Mouse (Mus musculus) urinary bladder, postnatal 0 days (tissue): ENCODE measurements around the gene Tysnd1. TPM values are rescaled to one million over a fixed set of nuclear protein-coding genes. Genes with fewer than 3 reads are reported as not detected.

Experiments
- polyA plus RNA-seq: library from polyadenylated mRNA; unstranded; fragments of >200 nt; fragmentation: Nextera tagmentation; extraction: Ambion mirVana; gene quantifications from 2 replicates; pipeline ENCODE4 v1.2.1, GENCODE M21; 2015

The Tysnd1 gene
- 17.5 and 18.6 TPM in 2 replicates for polyA plus RNA-seq

GRCm38 (mm10) chr10:61694870-61695670, at the start of gene Tysnd1:
Gene Tysnd1, plus strand, starts transcription at chr10:61695514.

DNA sequence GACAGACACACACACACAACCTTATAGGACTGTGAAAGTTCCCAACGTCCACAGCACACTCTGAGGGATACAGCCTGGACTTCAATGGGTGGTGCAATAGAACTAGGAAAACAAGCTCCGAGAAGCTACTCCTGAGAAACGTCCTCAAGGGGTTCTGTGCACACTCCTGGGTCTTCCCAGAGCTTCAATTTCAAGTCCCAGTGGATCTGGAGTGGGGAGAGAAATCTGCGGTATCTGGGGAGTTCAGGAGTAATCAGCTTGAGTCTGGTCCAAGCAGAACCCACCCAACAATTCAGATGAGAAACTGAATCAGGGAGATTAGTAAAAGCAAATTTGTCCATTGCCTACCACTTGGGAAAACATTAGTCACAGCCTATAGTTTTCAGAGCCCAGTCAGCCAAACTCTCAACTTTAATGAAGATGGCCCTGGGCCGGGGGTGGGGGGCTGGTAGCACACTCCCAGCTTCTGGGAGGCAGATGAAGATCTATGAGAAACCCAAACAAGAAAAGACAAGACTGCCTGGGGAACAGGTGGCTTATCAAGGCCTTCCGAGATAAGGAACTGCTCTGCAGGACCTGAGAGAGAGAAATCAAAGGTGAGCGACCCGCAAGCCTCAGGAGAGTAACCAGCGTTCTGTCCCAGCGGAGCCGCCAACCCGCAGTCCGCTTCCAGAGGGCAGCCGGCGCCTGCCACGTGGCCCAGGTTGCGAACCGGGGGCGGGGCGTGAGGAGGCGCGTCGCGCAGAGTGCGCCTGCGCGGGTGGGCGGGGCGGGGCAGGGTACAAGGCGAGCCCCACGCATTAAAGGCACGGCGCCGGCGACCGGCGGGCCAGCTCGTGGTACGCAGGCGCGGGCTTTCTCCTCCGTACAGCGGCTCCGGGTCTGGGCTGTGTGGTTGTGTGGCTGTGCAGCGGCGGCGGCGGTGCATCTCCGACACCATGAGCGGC, 47.3 kb upstream of the Tysnd1 start, which contains the start of gene Ppa1:
Gene Ppa1 (plus strand): TSS at position 763 of the 947 bp plus-strand sequence.

GRCm38 (mm10) chr10:61680015-61680913, 15.1 kb upstream of the Tysnd1 start, which contains the start of gene Sar1a:
Gene Sar1a, plus strand, starts transcription at chr10:61680299.

GRCm38 (mm10) chr10:61714771-61715461, 19.6 kb downstream of the Tysnd1 start, which contains the start of gene Aifm2:
Gene Aifm2, plus strand, starts transcription at chr10:61715263.

Other genes with a start within 250 kb of the Tysnd1 start
- 74.5 and 79.2 TPM in 2 replicates for gene Eif4ebp2, start 242.9 kb upstream of the Tysnd1 start, polyA plus RNA-seq
- 4.9 and 5.5 TPM in 2 replicates for gene Lrrc20, start 219.7 kb upstream of the Tysnd1 start, polyA plus RNA-seq
- gene Npffr1, start 100.0 kb upstream of the Tysnd1 start, polyA plus RNA-seq, result 0.08 TPM in 1 of 2 replicates, not detected in the other
- 83.4 and 97.0 TPM in 2 replicates for gene Ppa1, start 47.0 kb upstream of the Tysnd1 start, polyA plus RNA-seq
- gene Sar1a, start 15.2 kb upstream of the Tysnd1 start, polyA plus RNA-seq, result 205 and 229 TPM in 2 replicates
- 239 and 258 TPM in 2 replicates for gene Aifm2, start 19.7 kb downstream of the Tysnd1 start, polyA plus RNA-seq
- 41.1 and 46.6 TPM in 2 replicates for gene H2afy2, start 88.6 kb downstream of the Tysnd1 start, polyA plus RNA-seq